Mouse (Mus musculus): ENCODE measurements around the gene Numb.
"Not testable (repeated sequence)": the region's sequence is repeated elsewhere in the genome, so short reads cannot be mapped to it uniquely, and the experiment has no call there.

Numb gene

GRCm38 (mm10) chr12:83921535-83922381 lies at the start of gene Numb:
Gene Numb, minus strand, starts transcription at chr12:83921934.
- CTCF ChIA-PET: interaction anchor here (0.6 to 0.7 kb wide), 2 partner anchors 110 to 324 kb away, joined by 5 to 25 read pairs; no protein-coding TSS in a partner anchor

GRCm38 (mm10) chr12:83965235-83965634 lies 43.5 kb upstream of the Numb start:
- CTCF ChIA-PET: no interaction called here

GRCm38 (mm10) chr12:83958278-83958677 lies 36.5 kb upstream of the Numb start:
- CTCF ChIA-PET: no interaction called here

- CTCF ChIA-PET: no interaction called here
Measured at GRCm38 (mm10) chr12:83951711-83952575, 30.2 kb upstream of the Numb start.

GRCm38 (mm10) chr12:83950840-83951701 lies 29.3 kb upstream of the Numb start:
- CTCF ChIA-PET: no interaction called here

GRCm38 (mm10) chr12:83950493-83950839 lies 28.7 kb upstream of the Numb start, which contains the start of gene Riox1:
Gene Riox1, plus strand, starts transcription at chr12:83950608.
- CTCF ChIA-PET: no interaction called here

- CTCF ChIA-PET: no interaction called here
Measured at GRCm38 (mm10) chr12:83949776-83950492, 28.2 kb upstream of the Numb start.

- CTCF ChIA-PET: no interaction called here
Measured at GRCm38 (mm10) chr12:83949043-83949442, 27.3 kb upstream of the Numb start.

- CTCF ChIA-PET: no interaction called here
Measured at GRCm38 (mm10) chr12:83947260-83947811, 25.6 kb upstream of the Numb start.

GRCm38 (mm10) chr12:83941938-83942337 lies 20.2 kb upstream of the Numb start:
- CTCF ChIA-PET: no interaction called here

- CTCF ChIA-PET: no interaction called here
Measured at GRCm38 (mm10) chr12:83940031-83940430, 18.3 kb upstream of the Numb start.

- CTCF ChIA-PET: no interaction called here
Measured at GRCm38 (mm10) chr12:83939332-83939731, 17.6 kb upstream of the Numb start.

GRCm38 (mm10) chr12:83938592-83938991 lies 16.9 kb upstream of the Numb start:
- CTCF ChIA-PET: not testable (repeated sequence)

- CTCF ChIA-PET: no interaction called here
Measured at GRCm38 (mm10) chr12:83937600-83937999, 15.9 kb upstream of the Numb start.

GRCm38 (mm10) chr12:83929186-83929804 lies 7.6 kb upstream of the Numb start:
- CTCF ChIA-PET: no interaction called here

GRCm38 (mm10) chr12:83927747-83928146 lies 6.0 kb upstream of the Numb start:
- CTCF ChIA-PET: no interaction called here

- CTCF ChIA-PET: no interaction called here
Measured at GRCm38 (mm10) chr12:83926061-83926460, 4.3 kb upstream of the Numb start.

GRCm38 (mm10) chr12:83925160-83925703 lies 3.5 kb upstream of the Numb start:
- CTCF ChIA-PET: no interaction called here

- CTCF ChIA-PET: interaction anchor here (0.7 kb wide), 1 partner anchor 829 kb away, joined by 3 read pairs; no protein-coding TSS in a partner anchor
Measured at GRCm38 (mm10) chr12:83924332-83924731, 2.6 kb upstream of the Numb start.

- CTCF ChIA-PET: no interaction called here
Measured at GRCm38 (mm10) chr12:83923486-83923859, 1.7 kb upstream of the Numb start.

Data from spleen, embryonic (tissue).